Mouse (Mus musculus) urinary bladder, postnatal 36 days (tissue): Measurements from ENCODE around the gene Cplx1.
"Not testable (repeated sequence)": the region's sequence is repeated elsewhere in the genome, so short reads cannot be mapped to it uniquely, and the experiment has no call there.

ENCODE experiments used
- DNase-seq, 2 experiments: peaks; one replicate each; pipeline ENCODE4 v3.0.0; 2022; ENCODE audit warnings: low spot score in 2 of 2, mixed read lengths in 1 of 2

The Cplx1 gene

DNA sequence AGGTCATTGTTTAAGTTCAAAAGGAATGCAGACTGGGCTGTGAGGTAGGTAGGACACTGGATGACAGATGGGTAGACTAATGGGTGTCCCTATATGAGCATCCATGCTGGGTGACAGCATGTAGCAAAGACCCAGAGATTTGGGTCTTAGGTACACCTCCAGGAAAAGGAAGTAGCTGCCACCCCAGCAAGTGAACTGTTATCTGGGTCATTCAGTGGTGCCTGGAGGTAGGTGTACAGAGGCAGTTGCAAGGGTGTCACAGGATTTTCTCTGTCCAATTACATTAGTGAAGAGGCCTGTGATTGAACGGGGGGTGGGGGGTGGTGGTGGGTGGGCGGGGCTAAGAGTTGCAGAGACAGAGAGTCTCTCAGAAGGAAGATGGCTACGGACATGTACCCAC is 33.2 kb downstream of the Cplx1 start:
- no peak for DNase-seq

DNA sequence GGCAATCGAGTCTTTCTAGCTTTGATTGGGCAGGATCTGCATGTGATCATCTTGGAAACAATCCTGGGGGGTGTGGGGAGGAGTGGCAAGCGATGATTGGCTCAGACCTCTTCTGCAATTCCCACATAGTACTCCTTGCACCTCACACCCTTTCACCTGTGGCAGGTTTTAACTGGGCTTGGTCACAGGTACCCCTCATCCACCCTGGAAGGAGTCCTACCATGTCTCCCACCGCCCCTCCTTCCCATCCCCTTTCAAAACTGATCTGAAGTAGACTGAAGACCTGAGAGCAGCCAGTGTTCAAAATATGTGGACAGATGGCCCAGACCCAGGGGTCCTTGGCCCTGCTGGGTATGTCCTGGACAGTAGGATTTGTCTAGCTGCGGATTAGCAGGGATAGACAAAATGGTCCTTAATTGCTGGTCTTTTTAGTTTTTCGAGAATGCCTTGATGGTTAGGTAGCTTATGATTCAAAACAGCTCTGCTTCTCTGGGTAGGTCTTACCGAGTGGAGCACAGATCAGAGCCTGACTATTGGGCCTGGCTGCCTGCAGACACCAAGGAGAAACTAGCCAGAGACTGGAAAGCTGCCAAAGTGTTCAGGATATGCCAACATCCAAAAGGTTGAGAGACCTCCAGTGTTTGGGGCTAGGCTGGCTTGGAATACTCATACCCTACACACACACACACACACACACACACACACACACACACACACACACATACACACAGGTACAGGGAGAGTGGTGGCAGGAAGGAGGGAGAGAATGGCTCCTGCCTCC is 34.1 kb downstream of the Cplx1 start:
- DNase-seq: no peak

DNA sequence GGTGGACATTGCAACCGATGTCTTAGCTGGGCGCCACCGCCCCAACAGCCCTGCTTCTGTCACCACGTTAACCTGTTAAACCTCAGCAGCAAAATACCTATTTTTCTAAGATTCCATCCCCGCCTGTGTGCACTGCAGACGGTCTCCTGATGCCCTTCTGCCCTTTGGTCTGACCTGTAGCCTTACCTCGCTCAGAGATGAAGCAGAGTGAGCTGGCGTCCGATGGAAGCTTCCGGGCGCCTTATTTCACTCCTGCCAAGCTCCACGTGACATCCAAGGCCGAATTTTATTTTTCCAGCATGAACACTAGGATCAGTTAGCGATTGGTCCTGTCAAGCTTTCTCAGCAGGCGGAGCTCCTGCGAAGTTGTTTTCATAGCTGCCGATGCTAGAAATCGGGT is 47.5 kb downstream of the Cplx1 start:
- no peak for DNase-seq

DNA sequence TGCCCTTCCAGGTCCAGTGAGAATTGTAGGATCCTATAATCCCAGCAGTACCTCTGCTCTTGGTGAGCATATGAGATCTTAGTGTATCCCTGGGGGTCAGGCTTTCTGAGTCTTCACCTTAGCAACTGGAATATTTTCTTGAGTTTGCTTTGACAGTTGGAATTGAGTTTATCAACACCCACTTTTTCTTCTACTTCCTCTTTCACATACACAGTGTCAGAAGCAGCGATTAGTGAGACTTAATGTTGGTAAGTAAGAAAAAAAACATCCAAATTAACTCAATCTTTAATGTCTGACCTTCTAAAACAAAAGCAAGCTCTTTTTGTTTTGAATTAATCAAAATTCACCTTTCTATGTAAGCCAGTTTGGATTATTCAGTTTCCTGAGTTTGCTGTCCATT is 48.3 kb downstream of the Cplx1 start:
- no peak for DNase-seq

DNA sequence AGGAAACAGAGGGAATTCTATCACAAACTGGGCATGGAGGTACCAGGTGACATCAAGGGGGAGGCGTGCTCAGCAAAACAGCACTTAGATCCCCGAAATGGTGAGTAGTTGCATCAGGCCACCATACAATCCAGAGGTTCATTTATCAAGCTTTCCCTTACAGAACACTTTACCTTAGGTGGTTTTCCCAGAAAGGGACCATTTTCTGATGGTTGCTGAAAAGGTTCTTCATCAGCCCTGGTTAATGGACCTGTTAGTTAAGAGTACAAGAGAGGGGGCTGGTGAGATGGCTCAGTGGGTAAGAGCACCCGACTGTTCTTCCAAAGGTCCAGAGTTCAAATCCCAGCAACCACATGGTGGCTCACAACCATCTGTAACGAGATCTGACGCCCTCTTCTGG is 63.7 kb downstream of the Cplx1 start:
- DNase-seq: not testable (repeated sequence)

DNA sequence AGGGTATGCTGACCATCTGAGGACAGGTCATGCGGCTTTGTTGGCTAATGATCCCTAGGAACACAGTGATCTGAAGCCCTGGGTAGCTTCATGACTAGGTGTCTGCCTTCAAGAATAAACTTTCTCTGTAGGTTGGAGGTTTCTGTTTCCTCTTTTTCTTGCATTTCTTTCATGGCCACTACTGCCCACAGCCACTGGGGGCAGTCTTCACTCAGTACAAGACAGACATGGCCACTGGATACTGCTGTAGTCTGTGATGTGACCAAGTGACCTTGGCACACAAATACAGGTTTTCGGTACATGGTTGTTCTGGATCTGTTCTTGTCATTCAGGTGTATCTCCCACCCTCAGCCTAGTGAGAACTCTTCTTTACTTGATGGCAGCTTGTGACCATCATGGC is 64.6 kb downstream of the Cplx1 start:
- peak in 1 of 2 experiments; percentile 5 for DNase-seq

DNA sequence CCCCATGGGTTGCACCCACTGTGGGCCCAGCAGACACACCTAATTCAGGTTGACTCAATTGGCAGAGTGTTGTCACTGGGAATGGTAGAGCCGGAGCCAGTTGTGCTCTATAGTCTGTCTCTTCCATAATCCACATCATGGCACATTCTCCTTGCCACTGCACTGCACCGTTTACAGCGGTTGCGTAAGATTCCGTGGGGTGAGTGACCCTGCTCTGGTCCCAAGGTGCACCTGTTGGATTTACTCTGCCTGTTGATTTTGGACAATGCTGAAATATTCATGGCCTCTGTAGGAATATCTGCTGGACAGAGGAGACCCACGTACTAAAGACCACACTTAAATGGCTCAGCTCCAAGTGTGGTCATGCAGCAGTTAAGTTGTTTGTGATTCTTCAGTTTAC is 66.8 kb downstream of the Cplx1 start:
- DNase-seq: no peak

DNA sequence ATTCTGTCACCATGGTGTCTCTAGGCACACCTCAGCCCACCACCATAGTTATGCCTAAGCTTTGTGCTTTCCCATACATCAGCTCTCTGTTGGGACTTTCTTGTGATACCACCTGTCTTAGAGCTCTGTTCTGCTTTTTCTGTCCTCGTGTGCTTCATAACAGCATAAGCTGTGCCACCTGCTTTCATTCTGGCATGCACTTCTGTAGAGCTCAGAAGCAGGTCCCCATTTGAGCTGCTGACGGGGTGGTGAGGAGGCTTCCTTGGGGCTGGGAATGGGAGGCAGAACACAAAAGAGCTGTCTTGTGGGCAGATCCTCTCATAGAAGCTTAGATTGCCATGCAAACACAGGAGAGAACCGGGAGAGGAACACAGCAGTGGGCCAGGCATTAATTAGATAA is 73.8 kb downstream of the Cplx1 start:
- DNase-seq: no peak

DNA sequence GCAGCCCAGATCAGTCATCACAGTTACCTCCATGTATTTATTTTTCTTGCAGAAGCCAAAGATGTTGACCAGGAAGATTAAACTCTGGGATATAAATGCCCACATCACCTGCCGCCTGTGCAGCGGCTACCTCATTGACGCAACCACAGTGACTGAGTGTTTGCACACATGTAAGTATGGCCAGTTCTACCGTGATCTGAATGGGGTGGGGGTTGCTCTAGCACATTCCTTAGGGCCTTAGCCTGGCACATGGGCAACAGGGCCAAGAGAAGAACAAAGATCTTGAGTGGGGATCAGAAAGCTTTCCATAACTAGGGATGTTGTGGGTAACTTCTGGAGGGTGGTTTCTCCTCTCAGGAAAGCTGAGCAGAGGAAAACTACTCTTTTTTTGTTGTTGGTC is 76.1 kb downstream of the Cplx1 start:
- no peak for DNase-seq

DNA sequence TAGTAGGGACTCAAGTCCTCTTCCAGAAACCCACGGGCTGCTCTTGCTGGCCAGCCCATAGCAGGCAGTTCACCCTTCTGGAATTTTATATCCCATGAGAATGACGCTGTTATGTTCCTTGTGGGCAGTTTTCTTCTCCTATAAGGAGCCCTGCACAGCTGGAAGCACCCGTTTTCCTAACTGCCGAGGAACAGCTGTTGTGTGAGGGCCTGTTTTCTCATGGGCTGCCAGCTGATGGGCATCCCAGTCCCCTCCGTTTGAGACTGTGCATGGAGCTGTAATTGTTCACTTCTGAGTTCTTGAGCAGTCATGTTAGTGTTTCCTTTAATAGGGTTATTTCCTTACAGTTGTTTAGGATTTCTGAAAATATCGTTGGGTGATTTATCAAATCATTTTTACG is 80.2 kb downstream of the Cplx1 start:
- no peak for DNase-seq
